Mouse (Mus musculus) forebrain, embryonic 10.5 days (tissue): Measurements from ENCODE around the gene Disc1. TPM values are rescaled to one million over a fixed set of nuclear protein-coding genes. Genes with fewer than 3 reads are reported as not detected.

Source experiments
- DNase-seq: peaks from one replicate; pipeline ENCODE4 v3.0.0-alpha.2; 2017; ENCODE audit warnings: low spot score; ENCODE audit errors: extremely low spot score
- H3K27ac ChIP-seq: fragments of 300-500 bp; sonication (generic); 2 replicates; pipeline ENCODE4 v1.5.1; 2016; ENCODE audit warnings: mild to moderate bottlenecking
- H3K27me3 ChIP-seq: fragments of 300-500 bp; sonication (generic); 2 replicates; pipeline ENCODE4 v1.6.1; 2016; ENCODE audit warnings: mild to moderate bottlenecking; ENCODE audit not compliant: poor library complexity, severe bottlenecking
- H3K36me3 ChIP-seq: fragments of 300-500 bp; sonication (generic); replicated peaks from 2 replicates; pipeline ENCODE4 v1.6.1; 2016; ENCODE audit warnings: mild to moderate bottlenecking, moderate library complexity
- H3K4me1 ChIP-seq: fragments of 300-500 bp; sonication (generic); 2 replicates; pipeline ENCODE4 v1.6.1; 2016
- H3K4me3 ChIP-seq: fragments of 300-500 bp; sonication (generic); 2 replicates; pipeline ENCODE4 v1.5.1; 2016; ENCODE audit warnings: mild to moderate bottlenecking, moderate library complexity
- H3K9me3 ChIP-seq: fragments of 300-500 bp; sonication (generic); 2 replicates; pipeline ENCODE4 v1.6.1; 2016; ENCODE audit warnings: mild to moderate bottlenecking, moderate library complexity
- WGBS: fragments of 180-500 bp; shearing (Covaris S2); methylation state at CpG from one replicate; pipeline ENCODE4 v1.1.7; 2016; 5-methylcytosine and 5-hydroxymethylcytosine counted together
- polyA plus RNA-seq: library from polyadenylated mRNA; unstranded; fragments of >200 nt; fragmentation: Nextera tagmentation; extraction: Ambion mirVana; gene quantifications from 2 replicates; pipeline ENCODE4 v1.2.1, GENCODE M21; 2016

Disc1 gene
- polyA plus RNA-seq, 1 experiment from 2014 or later: 1.3 TPM

- no peaks in the 10 kb centered on the region for H3K9me3 ChIP-seq
- H3K27me3 ChIP-seq: no peaks in the 10 kb centered on the region
- peaks cover 21% of the 10 kb centered on the region; the same call in 1 of the 2 replicates for H3K4me1 ChIP-seq
- DNase-seq: no peak
- H3K36me3 ChIP-seq: peaks cover 21% of the 10 kb centered on the region
- H3K27ac ChIP-seq: no peak overlapping the region
- no peak overlapping the region for H3K4me3 ChIP-seq
- 47% methylated on average over 9 of the region's 9 CpGs for WGBS
Observed at GRCm38 (mm10) chr8:125043935-125044334, 10.1 kb upstream of the Disc1 start.

- no peak overlapping the region for H3K4me3 ChIP-seq
- peaks cover 3% of the 10 kb centered on the region for H3K36me3 ChIP-seq
- no peak overlapping the region for H3K27ac ChIP-seq
- no peak for DNase-seq
- no peaks in the 10 kb centered on the region for H3K9me3 ChIP-seq
- H3K4me1 ChIP-seq: peaks cover 18% of the 10 kb centered on the region; the same call in 1 of the 2 replicates
- no peaks in the 10 kb centered on the region for H3K27me3 ChIP-seq
- WGBS: 80% methylated on average over 1 of the region's 1 CpGs
Observed at GRCm38 (mm10) chr8:125045760-125046159, 8.2 kb upstream of the Disc1 start.

- no peak overlapping the region for H3K4me3 ChIP-seq
- WGBS: 69% methylated on average over 5 of the region's 5 CpGs
- no peaks in the 10 kb centered on the region for H3K36me3 ChIP-seq
- peaks cover 9% of the 10 kb centered on the region for H3K4me1 ChIP-seq
- H3K9me3 ChIP-seq: peaks cover 7% of the 10 kb centered on the region
- peaks cover 23% of the 10 kb centered on the region for H3K27me3 ChIP-seq
- H3K27ac ChIP-seq: no peak overlapping the region
- no peak for DNase-seq
Observed at GRCm38 (mm10) chr8:125049051-125049750, 4.8 kb upstream of the Disc1 start.

- peaks cover 7% of the 10 kb centered on the region for H3K9me3 ChIP-seq
- WGBS: 86% methylated on average over 6 of the region's 6 CpGs
- no peak overlapping the region for H3K27ac ChIP-seq
- H3K4me1 ChIP-seq: peaks cover 15% of the 10 kb centered on the region
- peaks cover 29% of the 10 kb centered on the region for H3K27me3 ChIP-seq
- H3K4me3 ChIP-seq: no peak overlapping the region
- DNase-seq: no peak
- no peaks in the 10 kb centered on the region for H3K36me3 ChIP-seq
Observed at GRCm38 (mm10) chr8:125049826-125050225, 4.2 kb upstream of the Disc1 start.

- Histone ChIP-seq H3K27ac (no peak overlapping the region), H3K9me3 (peaks cover 7% of the 10 kb centered on the region), H3K4me1 (peaks cover 15% of the 10 kb centered on the region), H3K4me3 (no peak overlapping the region), H3K27me3 (peaks cover 41% of the 10 kb centered on the region), H3K36me3 (no peaks in the 10 kb centered on the region)
- WGBS: 45% methylated on average over 2 of the region's 2 CpGs
- DNase-seq: peak; percentile 71
Observed at GRCm38 (mm10) chr8:125052026-125052425, 2.0 kb upstream of the Disc1 start.

GRCm38 (mm10) chr8:125054436-125054810 lies 428 bp downstream of the Disc1 start:
- H3K36me3 ChIP-seq: no peaks in the 10 kb centered on the region
- peak overlapping the region; percentile 65 for H3K4me3 ChIP-seq
- H3K4me1 ChIP-seq: peaks cover 15% of the 10 kb centered on the region
- peak; percentile 20 for DNase-seq
- 1% methylated on average over 34 of the region's 38 CpGs for WGBS
- peaks cover 7% of the 10 kb centered on the region for H3K9me3 ChIP-seq
- H3K27ac ChIP-seq: peak overlapping the region; percentile 77
- H3K27me3 ChIP-seq: peaks cover 41% of the 10 kb centered on the region

- DNase-seq: no peak
- WGBS: 85% methylated on average over 8 of the region's 8 CpGs
- H3K4me1 ChIP-seq: no peaks in the 10 kb centered on the region
Observed at GRCm38 (mm10) chr8:125060904-125061303, 6.9 kb downstream of the Disc1 start.

GRCm38 (mm10) chr8:125065596-125065995 lies 11.6 kb downstream of the Disc1 start:
- H3K27me3 ChIP-seq: no peaks in the 10 kb centered on the region
- peaks cover 15% of the 10 kb centered on the region for H3K4me1 ChIP-seq
- H3K4me3 ChIP-seq: no peak overlapping the region
- no peak for DNase-seq
- H3K27ac ChIP-seq: no peak overlapping the region
- 90% methylated on average over 6 of the region's 6 CpGs for WGBS
- H3K9me3 ChIP-seq: no peaks in the 10 kb centered on the region
- H3K36me3 ChIP-seq: no peaks in the 10 kb centered on the region

More at GRCm38 (mm10) chr8:125060904-125061303, 6.9 kb downstream of the Disc1 start:
- Histone ChIP-seq H3K27me3 (peaks cover under 1% of the 10 kb centered on the region), H3K4me3 (no peak overlapping the region), H3K27ac (no peak overlapping the region), H3K9me3 (no peaks in the 10 kb centered on the region), H3K36me3 (no peaks in the 10 kb centered on the region)

GRCm38 (mm10) chr8:125066913-125067595 lies 13.1 kb downstream of the Disc1 start:
- WGBS: 39% methylated on average over 12 of the region's 12 CpGs
- Histone ChIP-seq H3K27me3 (no peaks in the 10 kb centered on the region), H3K9me3 (no peaks in the 10 kb centered on the region), H3K36me3 (no peaks in the 10 kb centered on the region), H3K4me1 (peaks cover 15% of the 10 kb centered on the region), H3K4me3 (no peak overlapping the region), H3K27ac (peak overlapping the region; percentile 63; the same call in 1 of the 2 replicates)
- DNase-seq: peak; percentile 61

- Histone ChIP-seq H3K27ac (peak overlapping the region; percentile 63; the same call in 1 of the 2 replicates), H3K36me3 (no peaks in the 10 kb centered on the region)
- 76% methylated on average over 9 of the region's 9 CpGs for WGBS
Observed at GRCm38 (mm10) chr8:125067596-125067960, 13.6 kb downstream of the Disc1 start.

GRCm38 (mm10) chr8:125068146-125068905 lies 14.3 kb downstream of the Disc1 start:
- Histone ChIP-seq H3K4me3 (no peak overlapping the region), H3K4me1 (peaks cover 15% of the 10 kb centered on the region), H3K27me3 (no peaks in the 10 kb centered on the region), H3K27ac (0 out of 2 replicates have a peak overlapping the region, but pooled peaks have one; percentile 63), H3K9me3 (no peaks in the 10 kb centered on the region), H3K36me3 (no peaks in the 10 kb centered on the region)
- DNase-seq: no peak
- WGBS: 84% methylated on average over 6 of the region's 6 CpGs

More at GRCm38 (mm10) chr8:125067596-125067960, 13.6 kb downstream of the Disc1 start:
- no peak overlapping the region for H3K4me3 ChIP-seq
- no peak for DNase-seq
- H3K9me3 ChIP-seq: no peaks in the 10 kb centered on the region
- H3K27me3 ChIP-seq: no peaks in the 10 kb centered on the region
- peaks cover 15% of the 10 kb centered on the region for H3K4me1 ChIP-seq

- Histone ChIP-seq H3K27ac (0 out of 2 replicates have a peak overlapping the region, but pooled peaks have one; percentile 20), H3K36me3 (no peaks in the 10 kb centered on the region), H3K27me3 (no peaks in the 10 kb centered on the region), H3K4me3 (no peak overlapping the region), H3K4me1 (peaks cover 15% of the 10 kb centered on the region), H3K9me3 (no peaks in the 10 kb centered on the region)
- WGBS: 78% methylated on average over 7 of the region's 7 CpGs
- no peak for DNase-seq
Observed at GRCm38 (mm10) chr8:125069304-125069703, 15.3 kb downstream of the Disc1 start.
